Mouse (Mus musculus): ENCODE data around the gene Hoxd9.

DNA sequence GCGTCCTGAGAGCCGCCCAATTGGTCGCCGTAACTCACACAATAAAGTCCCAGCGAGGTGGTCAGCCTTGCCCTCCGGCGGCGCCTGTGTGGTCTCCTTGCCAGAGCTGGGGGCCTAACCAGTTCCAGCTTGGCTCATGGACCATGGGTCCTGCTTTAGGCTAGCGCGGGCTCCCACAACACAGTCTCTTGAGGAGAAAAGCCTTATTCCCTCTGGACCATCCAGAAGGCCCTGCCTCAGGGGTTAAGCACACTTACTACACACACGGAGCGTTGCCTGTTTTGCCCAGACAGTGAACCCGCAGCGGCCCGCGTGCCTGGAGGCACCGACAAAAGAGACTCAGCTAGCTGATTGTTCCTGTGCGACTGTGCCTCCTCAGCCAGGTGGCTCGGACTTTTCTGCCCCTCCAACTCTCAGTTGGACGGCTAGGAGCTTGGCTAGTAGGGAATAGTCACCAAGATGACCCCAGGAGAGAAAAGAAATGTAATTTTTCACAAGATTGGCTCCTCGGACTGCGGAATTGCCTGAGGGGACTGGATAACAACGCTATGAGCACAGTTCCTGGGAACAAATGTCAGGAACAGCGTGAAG, 23.6 kb upstream of the Hoxd9 start:
- no peak for TF ChIP-seq CTCF (IDR thresholded peaks at IDR 0.05; ENCODE audit: borderline replicate concordance, control insufficient read depth, extremely low read depth, insufficient read depth, low read length, poor library complexity)
- TF ChIP-seq POLR2A (IDR thresholded peaks at IDR 0.05; ENCODE audit: control insufficient read depth, extremely low read depth, insufficient read depth, low read length, poor library complexity), result no peak

Data from thymus, adult 2 months (tissue).